Mouse (Mus musculus) gastrocnemius, adult 8-10 months (tissue): ENCODE results near the gene Slc15a1. TPM values are rescaled to one million over a fixed set of nuclear protein-coding genes. Genes with fewer than 3 reads are reported as not detected.
"Not testable (repeated sequence)": the region's sequence is repeated elsewhere in the genome, so short reads cannot be mapped to it uniquely, and the experiment has no call there.

ENCODE experiments used
- DNase-seq, 2 experiments: peaks; one replicate each; pipeline ENCODE4 v3.0.0; 2022; ENCODE audit warnings: low spot score in 2 of 2
- total RNA-seq, 4 experiments: library from RNA; stranded (reverse); gene quantifications; 2 replicates each; pipeline ENCODE4 v1.2.4; 2022

Gene Slc15a1
- total RNA-seq, 4 experiments from 2014 or later, result not detected

DNA sequence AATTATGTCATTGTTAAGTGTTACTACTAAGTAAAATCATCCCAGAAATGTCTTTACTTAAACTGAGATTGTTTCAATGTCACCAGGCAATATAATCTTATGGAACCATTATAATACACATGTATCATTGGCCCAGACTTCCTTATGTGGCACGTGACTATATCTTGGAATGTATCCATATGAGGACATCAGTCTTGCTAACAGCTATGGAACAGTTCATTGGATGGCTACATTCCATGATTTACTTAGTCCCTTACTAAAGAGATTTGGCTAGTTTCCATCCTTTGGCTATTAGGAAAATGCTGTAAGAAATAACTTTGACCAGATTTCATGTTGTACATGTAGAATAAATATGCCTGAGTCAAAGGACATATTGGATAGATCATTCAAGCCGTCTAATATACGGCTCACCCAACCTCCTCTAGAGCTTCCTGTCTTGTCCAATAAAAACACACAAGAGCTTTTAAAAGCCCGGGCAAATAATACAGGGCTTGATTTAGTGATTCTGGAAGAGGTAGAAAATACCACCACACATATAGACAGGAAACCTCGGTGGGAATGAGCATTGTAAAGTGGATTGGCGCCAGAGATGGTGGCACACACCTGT is 90.3 kb downstream of the Slc15a1 start:
- DNase-seq, result no peak

DNA sequence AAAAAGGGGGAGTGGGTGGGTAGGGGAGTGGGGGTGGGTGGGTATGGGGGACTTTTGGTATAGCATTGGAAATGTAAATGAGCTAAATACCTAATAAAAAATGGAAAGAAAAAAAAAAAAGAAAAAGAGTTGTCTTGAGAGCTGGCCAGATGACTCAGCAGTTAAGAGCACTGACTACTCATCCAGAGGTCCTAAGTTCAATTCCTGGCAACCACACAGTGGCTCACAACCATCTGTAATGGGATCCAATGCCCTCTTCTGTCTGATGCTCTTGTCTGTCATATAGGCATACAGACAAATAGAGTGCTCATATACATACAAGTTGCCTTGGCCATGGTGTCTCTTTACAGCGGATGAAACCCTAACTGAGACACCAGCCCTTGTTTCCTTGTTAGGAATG is 91.3 kb downstream of the Slc15a1 start:
- DNase-seq, result not testable (repeated sequence)

Other genes with a start within 250 kb of the Slc15a1 start
- 10 to 100 TPM; 25.2 to 34.5 (median 31.9) TPM for gene Stk24, start 125.2 kb downstream of the Slc15a1 start, total RNA-seq